Comparison of ENCODE assay signal across 32 mouse cellular contexts in genomic region chr6:37290691-37291090, GRCm38 (mm10). TPM values are rescaled to one million over a fixed set of nuclear protein-coding genes. Genes with fewer than 3 reads are reported as not detected.
"Had no signal": no experiment of that assay in that cellular context is flagged by ENCODE, and none has a peak within 500 bp of the region (broad histone marks: within the 10 kb centered on the region; RNA-seq: fewer than 3 reads in every experiment).

No protein-coding gene starts in this region.

- H3K4me2 ChIP-seq: limb, embryonic 12.5 days; limb, embryonic 13.5 days; limb, embryonic 15.5 days; liver, embryonic 11.5 days; liver, embryonic 12.5 days; liver, embryonic 13.5 days; liver, embryonic 15.5 days; lung, embryonic 14.5 days; lung, embryonic 15.5 days; midbrain, embryonic 12.5 days; midbrain, embryonic 13.5 days; neural tube, embryonic 12.5 days had no signal

- H3K36me3 ChIP-seq: limb, embryonic 10.5 days; limb, embryonic 12.5 days; limb, embryonic 13.5 days; limb, embryonic 15.5 days; liver, embryonic 12.5 days; liver, embryonic 13.5 days; liver, embryonic 15.5 days; lung, embryonic 15.5 days; midbrain, embryonic 10.5 days; midbrain, embryonic 12.5 days; neural tube, embryonic 12.5 days had no signal

- H3K27me3 ChIP-seq: limb, embryonic 12.5 days; limb, embryonic 13.5 days; limb, embryonic 15.5 days; liver, embryonic 12.5 days; liver, embryonic 13.5 days; liver, embryonic 15.5 days; lung, embryonic 15.5 days; midbrain, embryonic 12.5 days; midbrain, embryonic 13.5 days; neural tube, embryonic 12.5 days had no signal

- ATAC-seq: liver, embryonic 12.5 days; liver, postnatal 0 days; lung, postnatal 0 days; midbrain, embryonic 13.5 days; midbrain, embryonic 16.5 days had no signal

- H3K9ac ChIP-seq: limb, embryonic 12.5 days; limb, embryonic 13.5 days; limb, embryonic 15.5 days; liver, embryonic 12.5 days; liver, embryonic 13.5 days; liver, embryonic 14.5 days; liver, embryonic 15.5 days; liver, postnatal 0 days; lung, embryonic 14.5 days; lung, embryonic 15.5 days; midbrain, embryonic 12.5 days; midbrain, embryonic 13.5 days; neural tube, embryonic 12.5 days had no signal

- H3K4me3 ChIP-seq: left cerebral cortex, adult 2 months; limb, embryonic 10.5 days; limb, embryonic 12.5 days; limb, embryonic 13.5 days; limb, embryonic 15.5 days; liver, embryonic 12.5 days; liver, embryonic 13.5 days; liver, embryonic 15.5 days; lung, embryonic 15.5 days; megakaryocyte, embryonic 14.5 days; midbrain, embryonic 10.5 days; midbrain, embryonic 12.5 days; midbrain, embryonic 13.5 days; myocyte; neural tube, embryonic 12.5 days had no signal

- H3K27ac ChIP-seq: left cerebral cortex, adult 2 months; limb, embryonic 10.5 days; limb, embryonic 12.5 days; limb, embryonic 13.5 days; limb, embryonic 15.5 days; liver, embryonic 12.5 days; liver, embryonic 13.5 days; liver, embryonic 14.5 days; liver, embryonic 15.5 days; lung, embryonic 15.5 days; macrophage; midbrain, embryonic 10.5 days; midbrain, embryonic 12.5 days; midbrain, embryonic 13.5 days; neural tube, embryonic 12.5 days had no signal

- DNase-seq: left cerebral cortex, postnatal 4 days; liver; liver, embryonic 13.5 days; liver, postnatal 0 days; lung, adult 18-20 months; lung, adult 2 months; lung, embryonic 14.5 days; lung, postnatal 10 days; lung, postnatal 14 days; lung, postnatal 36 days; lung, postnatal 4 days; midbrain, embryonic 14.5 days had no signal

- H3K4me1 ChIP-seq: limb, embryonic 10.5 days; limb, embryonic 13.5 days; liver, embryonic 12.5 days; liver, embryonic 13.5 days; liver, embryonic 15.5 days; lung, embryonic 15.5 days; megakaryocyte, embryonic 14.5 days; neural tube, embryonic 12.5 days had no signal

- H3K9me3 ChIP-seq: limb, embryonic 10.5 days; limb, embryonic 12.5 days; limb, embryonic 13.5 days; limb, embryonic 15.5 days; liver, embryonic 12.5 days; liver, embryonic 13.5 days; liver, embryonic 15.5 days; lung, embryonic 15.5 days; megakaryocyte, embryonic 14.5 days; midbrain, embryonic 10.5 days; midbrain, embryonic 12.5 days; midbrain, embryonic 13.5 days; neural tube, embryonic 12.5 days had no signal

RNA-seq across cellular contexts. Expression of gene Dgki, which starts 9.3 kb away (rescaled TPM):
- polyA plus RNA-seq: liver, adult 2 months had no signal
